Mouse (Mus musculus) c-Kit-negative CD71-positive TER-119-positive erythroid progenitor cells, embryonic 14.5 days (primary cell): ENCODE data around the gene Olfr446.

Experiments
- DNase-seq: peaks from one replicate; pipeline ENCODE4 v3.0.0-alpha.2; 2013; ENCODE audit warnings: low read depth, low spot score

Olfr446 gene

GRCm38 (mm10) chr6:42921077-42921476 lies at the start of gene Olfr446:
Olfr446 (plus strand) TSS chr6:42921377.
- DNase-seq = no peak

- DNase-seq = no peak
Observed at GRCm38 (mm10) chr6:42876323-42876722, 44.9 kb upstream of the Olfr446 start.

- no peak for DNase-seq
Observed at GRCm38 (mm10) chr6:42890141-42890540, 31.0 kb upstream of the Olfr446 start, which contains the start of gene Olfr448. Olfr448 (plus strand) TSS chr6:42890441.

- no peak for DNase-seq
Observed at GRCm38 (mm10) chr6:42900345-42900744, 20.8 kb upstream of the Olfr446 start.

- no peak for DNase-seq
Observed at GRCm38 (mm10) chr6:42908578-42908977, 12.6 kb upstream of the Olfr446 start, which contains the start of gene Olfr447. Olfr447 (plus strand) TSS chr6:42908878.

DNA sequence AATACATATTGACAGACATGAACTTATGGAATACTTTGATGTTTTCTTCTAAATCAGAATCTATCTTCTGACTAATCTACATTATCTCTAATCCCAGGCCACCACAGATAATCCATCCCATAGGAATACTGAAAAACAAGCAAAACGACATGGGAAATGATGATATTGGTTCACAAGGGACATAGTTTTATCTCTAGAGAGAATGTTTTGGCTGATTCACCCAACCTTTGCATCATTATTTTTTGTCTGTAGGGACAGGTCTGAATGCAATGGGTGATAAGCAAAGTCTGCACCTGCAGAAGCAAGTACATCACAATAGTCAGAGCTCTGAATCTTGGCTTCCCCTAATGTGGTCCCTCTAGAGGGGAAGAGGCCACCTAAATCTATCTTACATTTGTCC lies 27.6 kb downstream of the Olfr446 start, which contains the start of gene Olfr444:
Gene Olfr444, plus strand, starts transcription at position 301 of the 400 bp plus-strand sequence.
- DNase-seq = no peak

GRCm38 (mm10) chr6:42980377-42980776 lies 59.2 kb downstream of the Olfr446 start:
- DNase-seq = no peak
